Comparison of ENCODE assay signal across 16 mouse cellular contexts in the genomic region with DNA sequence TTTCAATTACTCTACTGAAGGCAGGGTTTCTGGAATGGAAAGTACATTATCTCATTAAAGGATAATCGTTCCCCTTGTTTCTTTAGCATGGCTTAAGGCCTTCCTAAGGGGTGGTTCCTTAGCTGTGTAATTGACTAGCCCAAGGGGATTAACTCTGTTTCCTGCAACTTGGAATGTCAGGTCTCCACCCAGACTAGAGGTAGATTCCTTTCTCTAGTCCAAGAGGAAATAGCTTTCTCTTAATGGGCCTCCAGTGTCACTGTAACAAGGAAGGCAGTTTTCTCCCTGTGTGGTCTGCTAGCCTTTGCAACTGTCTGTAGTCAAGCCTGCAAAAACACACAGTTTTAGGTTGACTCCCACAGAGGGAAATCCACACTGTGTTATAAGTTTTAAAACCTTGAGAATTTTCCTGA.
DNase-seq lines count a peak whose midpoint lies in the region; ATAC-seq lines count a peak whose summit lies in the region.
"Had no signal": no experiment of that assay in that cellular context is flagged by ENCODE, and none has a peak within 500 bp of the region (broad histone marks: within the 10 kb centered on the region; RNA-seq: fewer than 3 reads in every experiment).

No protein-coding gene starts in this region.

- no peaks in the 10 kb centered on the region for H3K36me3 ChIP-seq in midbrain, embryonic 11.5 days (ENCODE audit: control insufficient read depth, insufficient read depth, low read length)
- no peaks in the 10 kb centered on the region for H3K36me3 ChIP-seq in midbrain, embryonic 16.5 days (ENCODE audit: control insufficient read depth, insufficient read depth, low read length)
- H3K36me3 ChIP-seq in intestine, embryonic 15.5 days, result no peaks in the 10 kb centered on the region
- no peaks in the 10 kb centered on the region for H3K36me3 ChIP-seq in hindbrain, embryonic 13.5 days
- H3K36me3 ChIP-seq in forebrain, embryonic 15.5 days, result no peaks in the 10 kb centered on the region
- no peaks in the 10 kb centered on the region for H3K36me3 ChIP-seq in kidney, embryonic 16.5 days (ENCODE audit: insufficient read depth, low read length)
- H3K36me3 ChIP-seq: hindbrain, embryonic 15.5 days; midbrain, embryonic 12.5 days had no signal

- H3K9me3 ChIP-seq in midbrain, embryonic 11.5 days (ENCODE audit: control insufficient read depth, low read length), result no peaks in the 10 kb centered on the region
- H3K9me3 ChIP-seq in midbrain, embryonic 16.5 days (replicated peaks; ENCODE audit: control insufficient read depth, low read length, poor library complexity, severe bottlenecking), result no peaks in the 10 kb centered on the region
- no peaks in the 10 kb centered on the region for H3K9me3 ChIP-seq in intestine, embryonic 15.5 days
- H3K9me3 ChIP-seq in hindbrain, embryonic 13.5 days, result no peaks in the 10 kb centered on the region
- no peaks in the 10 kb centered on the region for H3K9me3 ChIP-seq in forebrain, embryonic 15.5 days
- H3K9me3 ChIP-seq in kidney, embryonic 16.5 days (ENCODE audit: low read length), result no peaks in the 10 kb centered on the region
- H3K9me3 ChIP-seq: hindbrain, embryonic 15.5 days; midbrain, embryonic 12.5 days had no signal

- H3K4me2 ChIP-seq in midbrain, embryonic 11.5 days, result no peak overlapping the region
- no peak overlapping the region for H3K4me2 ChIP-seq in midbrain, embryonic 16.5 days (ENCODE audit: low read length)
- H3K4me2 ChIP-seq in intestine, embryonic 15.5 days (replicated peaks), result no peak overlapping the region
- H3K4me2 ChIP-seq in hindbrain, embryonic 13.5 days, result no peak overlapping the region
- no peak overlapping the region for H3K4me2 ChIP-seq in forebrain, embryonic 15.5 days (replicated peaks)
- no peak overlapping the region for H3K4me2 ChIP-seq in kidney, embryonic 16.5 days (replicated peaks; ENCODE audit: low read depth, low read length)
- H3K4me2 ChIP-seq: hindbrain, embryonic 15.5 days; midbrain, embryonic 12.5 days had no signal

- H3K4me1 ChIP-seq in midbrain, embryonic 11.5 days (ENCODE audit: control insufficient read depth, insufficient read depth, low read length), result peaks cover 2% of the 10 kb centered on the region; the same call in 1 of the 2 replicates
- no peaks in the 10 kb centered on the region for H3K4me1 ChIP-seq in midbrain, embryonic 16.5 days (ENCODE audit: control insufficient read depth, insufficient read depth, low read length)
- H3K4me1 ChIP-seq in intestine, embryonic 15.5 days (replicated peaks), result no peaks in the 10 kb centered on the region
- no peaks in the 10 kb centered on the region for H3K4me1 ChIP-seq in hindbrain, embryonic 13.5 days (replicated peaks)
- no peaks in the 10 kb centered on the region for H3K4me1 ChIP-seq in forebrain, embryonic 15.5 days
- no peaks in the 10 kb centered on the region for H3K4me1 ChIP-seq in kidney, embryonic 16.5 days (ENCODE audit: insufficient read depth, low read length)
- H3K4me1 ChIP-seq: hindbrain, embryonic 15.5 days; midbrain, embryonic 12.5 days had no signal

- H3K27me3 ChIP-seq in midbrain, embryonic 11.5 days (ENCODE audit: control insufficient read depth, insufficient read depth, low read length), result no peaks in the 10 kb centered on the region
- no peaks in the 10 kb centered on the region for H3K27me3 ChIP-seq in midbrain, embryonic 16.5 days (ENCODE audit: control insufficient read depth, insufficient read depth, low read depth, low read length)
- no peaks in the 10 kb centered on the region for H3K27me3 ChIP-seq in intestine, embryonic 15.5 days (replicated peaks)
- H3K27me3 ChIP-seq in hindbrain, embryonic 13.5 days, result no peaks in the 10 kb centered on the region
- no peaks in the 10 kb centered on the region for H3K27me3 ChIP-seq in forebrain, embryonic 15.5 days
- no peaks in the 10 kb centered on the region for H3K27me3 ChIP-seq in kidney, embryonic 16.5 days (ENCODE audit: insufficient read depth, low read length)
- H3K27me3 ChIP-seq: hindbrain, embryonic 15.5 days; midbrain, embryonic 12.5 days had no signal

- 3% methylated on average over 1 of the region's 1 CpGs for WGBS in midbrain, embryonic 11.5 days
- 0% methylated on average over 1 of the region's 1 CpGs for WGBS in midbrain, embryonic 16.5 days
- 37% methylated on average over 1 of the region's 1 CpGs for WGBS in intestine, embryonic 15.5 days
- WGBS in hindbrain, embryonic 13.5 days, result 29% methylated on average over 1 of the region's 1 CpGs
- WGBS in forebrain, embryonic 15.5 days, result 3% methylated on average over 1 of the region's 1 CpGs
- WGBS in kidney, embryonic 16.5 days, result 11% methylated on average over 1 of the region's 1 CpGs

- no peak overlapping the region for H3K4me3 ChIP-seq in midbrain, embryonic 11.5 days (ENCODE audit: low read depth, low read length)
- H3K4me3 ChIP-seq in midbrain, embryonic 16.5 days (ENCODE audit: low read depth, low read length), result no peak overlapping the region
- H3K4me3 ChIP-seq in intestine, embryonic 15.5 days (replicated peaks), result no peak overlapping the region
- H3K4me3 ChIP-seq in hindbrain, embryonic 13.5 days, result no peak overlapping the region
- H3K4me3 ChIP-seq in forebrain, embryonic 15.5 days, result no peak overlapping the region
- no peak overlapping the region for H3K4me3 ChIP-seq in kidney, embryonic 16.5 days (ENCODE audit: low read length)
- H3K4me3 ChIP-seq: hindbrain, embryonic 15.5 days; midbrain, embryonic 12.5 days had no signal

- DNase-seq in midbrain, embryonic 11.5 days (ENCODE audit: low spot score, missing footprints), result no peak
- peak; percentile 46 for DNase-seq in embryo, embryonic 11 days
- DNase-seq: cerebellum, adult 9-11 months; gastrocnemius, postnatal 36 days; kidney, postnatal 10 days; lung, postnatal 10 days; right cerebral cortex, postnatal 4 days had no signal

- 0 out of 2 replicates have a peak, but pooled peaks have one; percentile 22 for ATAC-seq in midbrain, embryonic 11.5 days (ENCODE audit: low FRiP score)
- no peak for ATAC-seq in midbrain, embryonic 16.5 days
- peak; percentile 34; the same call in 1 of the 2 replicates for ATAC-seq in intestine, embryonic 15.5 days
- ATAC-seq in hindbrain, embryonic 13.5 days (ENCODE audit: low FRiP score), result no peak
- ATAC-seq in forebrain, embryonic 15.5 days (replicated peaks), result no peak
- ATAC-seq in kidney, embryonic 16.5 days (ENCODE audit: low FRiP score, low TSS enrichment), result no peak; the same call in 1 of the 2 replicates
- ATAC-seq: CD4-positive, CD25-positive, alpha-beta regulatory T cell, adult 4 months; forebrain, embryonic 16.5 days had no signal

- H3K9ac ChIP-seq in midbrain, embryonic 11.5 days (ENCODE audit: low read length), result no peak overlapping the region
- no peak overlapping the region for H3K9ac ChIP-seq in midbrain, embryonic 16.5 days (ENCODE audit: low read depth, low read length)
- H3K9ac ChIP-seq in intestine, embryonic 15.5 days, result no peak overlapping the region
- no peak overlapping the region for H3K9ac ChIP-seq in hindbrain, embryonic 13.5 days
- H3K9ac ChIP-seq in forebrain, embryonic 15.5 days (replicated peaks), result no peak overlapping the region
- H3K9ac ChIP-seq in kidney, embryonic 16.5 days (replicated peaks; ENCODE audit: low read length), result no peak overlapping the region
- H3K9ac ChIP-seq: hindbrain, embryonic 15.5 days; midbrain, embryonic 12.5 days had no signal

- no peak overlapping the region for H3K27ac ChIP-seq in midbrain, embryonic 11.5 days (ENCODE audit: low read depth, low read length)
- no peak overlapping the region for H3K27ac ChIP-seq in midbrain, embryonic 16.5 days (ENCODE audit: low read length)
- H3K27ac ChIP-seq in intestine, embryonic 15.5 days, result no peak overlapping the region
- H3K27ac ChIP-seq in hindbrain, embryonic 13.5 days, result no peak overlapping the region
- H3K27ac ChIP-seq in forebrain, embryonic 15.5 days (replicated peaks), result no peak overlapping the region
- H3K27ac ChIP-seq in kidney, embryonic 16.5 days (ENCODE audit: low read length), result no peak overlapping the region
- H3K27ac ChIP-seq: hindbrain, embryonic 15.5 days; midbrain, embryonic 12.5 days had no signal

Comparison
In these comparisons a context has a peak if more than half of its experiments do, and no peak if none do; other contexts are left out.
1. ATAC-seq: peak in midbrain, embryonic 11.5 days (single experiment) and intestine, embryonic 15.5 days (single experiment); none in midbrain, embryonic 16.5 days (single experiment), hindbrain, embryonic 13.5 days (single experiment), forebrain, embryonic 15.5 days (single experiment) and kidney, embryonic 16.5 days (single experiment).